Comparison of ENCODE assay signal across 8 mouse cellular contexts in the genomic region with DNA sequence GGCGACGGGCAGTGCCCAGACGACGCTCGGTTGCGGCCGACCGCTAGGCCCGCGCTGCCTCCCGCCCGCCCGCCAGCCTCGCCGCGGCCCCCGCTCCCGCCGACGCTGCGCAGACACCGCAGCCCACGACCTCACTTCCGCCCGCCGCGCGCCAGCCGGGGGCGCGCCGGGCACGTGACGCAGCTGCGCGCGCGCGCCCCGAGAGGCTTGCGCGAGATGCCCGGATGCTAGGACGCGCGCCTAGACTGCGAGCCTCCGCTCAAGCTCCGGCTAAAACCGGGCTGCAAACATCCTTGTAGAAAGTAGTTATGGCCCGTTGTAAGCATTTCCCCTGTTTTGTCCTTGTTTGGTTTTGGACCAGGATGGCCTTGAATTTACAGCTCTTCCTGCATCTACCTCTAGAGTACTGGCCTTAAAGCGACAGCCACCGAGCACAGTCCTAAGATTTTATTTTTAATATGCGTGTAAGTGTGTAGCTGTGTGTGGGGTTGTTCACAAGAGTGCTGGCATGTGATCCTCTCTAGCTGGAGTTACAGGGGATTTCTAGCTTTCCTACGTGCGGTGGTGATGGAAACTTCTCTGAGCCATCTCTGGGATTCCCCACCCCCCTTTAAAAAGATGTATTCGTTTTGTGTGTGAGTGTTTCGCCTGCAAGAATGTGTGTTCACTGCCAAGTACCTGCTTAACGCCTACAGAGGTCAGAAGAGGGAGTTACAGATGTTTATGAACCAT. TPM values are rescaled to one million over a fixed set of nuclear protein-coding genes. Genes with fewer than 3 reads are reported as not detected.
DNase-seq lines count a peak whose midpoint lies in the region; ATAC-seq and TF ChIP-seq lines count a peak whose summit lies in the region.

Gene Fam168b, minus strand, starts transcription at position 179 of the 732 bp plus-strand sequence.

- WGBS in hindbrain, postnatal 0 days: under 1% methylated on average over 55 of the region's 59 CpGs

- TF ChIP-seq CTCF in gastrocnemius, adult 2 months (IDR thresholded peaks at IDR 0.05): no peak
- no peak for TF ChIP-seq CTCF in hindbrain, postnatal 0 days (IDR thresholded peaks at IDR 0.05; ENCODE audit: low read depth)
- no peak; the same call in 1 of the 2 replicates for TF ChIP-seq CTCF in left cerebral cortex, adult 2 months (IDR thresholded peaks at IDR 0.05)

- H3K36me3 ChIP-seq in hindbrain, postnatal 0 days (ENCODE audit: insufficient read depth, low read length): no peaks in the 10 kb centered on the region

- H3K9ac ChIP-seq in hindbrain, postnatal 0 days (replicated peaks; ENCODE audit: low read length): peak within 1 kb of the TSS; percentile 84

- H3K9me3 ChIP-seq in hindbrain, postnatal 0 days (ENCODE audit: low read length): no peaks in the 10 kb centered on the region

- H3K4me2 ChIP-seq in hindbrain, postnatal 0 days (ENCODE audit: low read depth, low read length): peak within 1 kb of the TSS; percentile 100

- H3K4me3 ChIP-seq in gastrocnemius, adult 2 months: peak within 1 kb of the TSS; percentile 95
- H3K4me3 ChIP-seq in hindbrain, postnatal 0 days (ENCODE audit: low read length): peak within 1 kb of the TSS; percentile 82
- peak within 1 kb of the TSS; percentile 91 for H3K4me3 ChIP-seq in left cerebral cortex, adult 2 months

- H3K4me1 ChIP-seq in hindbrain, postnatal 0 days (ENCODE audit: insufficient read depth, low read length): peaks cover 16% of the 10 kb centered on the region

- ATAC-seq in hindbrain, postnatal 0 days: peak; percentile 92
- peak; percentile 83 for ATAC-seq in megakaryocyte, adult 5-6 weeks (ENCODE audit: poor library complexity, severe bottlenecking)

- intact Hi-C loops in gastrocnemius, adult 2 months (cut with DNase I): loop anchor here (5.0 to 10.0 kb wide), 2 partner anchors 41 to 408 kb away; partner anchors contain the start of genes Ccdc115 and Imp4
- intact Hi-C loops in left cerebral cortex, adult 2 months (cut with DNase I): loop anchor here (2.0 kb wide), 1 partner anchor 40 kb away; no protein-coding TSS in a partner anchor

- H3K27me3 ChIP-seq in hindbrain, postnatal 0 days (ENCODE audit: insufficient read depth, low read length): no peaks in the 10 kb centered on the region

- peak within 1 kb of the TSS; percentile 94 for H3K27ac ChIP-seq in gastrocnemius, adult 2 months
- H3K27ac ChIP-seq in hindbrain, postnatal 0 days: peak within 1 kb of the TSS; percentile 98
- peak within 1 kb of the TSS; percentile 98 for H3K27ac ChIP-seq in left cerebral cortex, adult 2 months

- peak; percentile 61 for DNase-seq in WW6 (ENCODE audit: low read depth, low spot score)
- peak; percentile 68 to 90 for DNase-seq in cerebellum, postnatal 4 days (ENCODE audit: low spot score in 2 of 2)
- DNase-seq in gastrocnemius, adult 2 months: peak; percentile 92
- DNase-seq in hindbrain, postnatal 0 days (ENCODE audit: low spot score): peak; percentile 97
- DNase-seq in left cerebral cortex, adult 2 months (ENCODE audit: extremely low spot score in 1 of 2, low spot score in 2 of 2): peak; percentile 89
- peak; percentile 81 to 87 for DNase-seq in right cerebral cortex, adult 2 months (ENCODE audit: low spot score in 2 of 2)
- peak; percentile 88 for DNase-seq in urinary bladder, postnatal 14 days (ENCODE audit: low spot score)

RNA-seq across cellular contexts. Expression of gene Fam168b, which starts in this region (rescaled TPM):
- total RNA-seq in gastrocnemius, adult 2 months (2021): 10 to 100 TPM; 28.6 to 35.0 TPM
- total RNA-seq in hindbrain, postnatal 0 days (2014; rRNA removed): 367 and 457 TPM in 2 replicates
- polyA plus RNA-seq in hindbrain, postnatal 0 days (2015; fragmentation: Nextera tagmentation; extraction: Ambion mirVana): 81.5 and 90.6 TPM in 2 replicates
- total RNA-seq in left cerebral cortex, adult 2 months (2021): 100 to 1,000 TPM; 233 to 241 TPM
- total RNA-seq in megakaryocyte, adult 5-6 weeks (2015): 30.3 and 42.9 TPM in 2 replicates
- 62.0 and 62.8 TPM in 2 replicates for total RNA-seq in megakaryocyte, adult 5-6 weeks (2017)

Comparison
In these comparisons a context has a peak if more than half of its experiments do, and no peak if none do; other contexts are left out.
1. Peak in every context shown above with its lines: DNase-seq, ATAC-seq, H3K4me3 ChIP-seq and H3K27ac ChIP-seq.